Mouse (Mus musculus) cerebellum, adult 2 months (tissue): ENCODE results near the gene Chrm4.

Experiments used
- CTCF ChIP-seq: fragments of 200-500 bp; IDR thresholded peaks from 2 replicates; pipeline ENCODE4 v1.5.1; 2011; ENCODE audit warnings: low read depth, mild to moderate bottlenecking, control low read depth, low read length, moderate library complexity, borderline replicate concordance; ENCODE audit not compliant: insufficient read depth
- POLR2A ChIP-seq: fragments of 200-500 bp; IDR thresholded peaks from 2 replicates; pipeline ENCODE4 v1.6.1; 2011; ENCODE audit warnings: low read length, control low read depth, borderline replicate concordance; ENCODE audit not compliant: insufficient read depth

GRCm38 (mm10) chr2:91926949-91927348 lies at the start of gene Chrm4:
- TF ChIP-seq CTCF (no peak), POLR2A (no peak)
